Mouse (Mus musculus): ENCODE measurements around the gene Fzd2.
"Not testable (repeated sequence)": the region's sequence is repeated elsewhere in the genome, so short reads cannot be mapped to it uniquely, and the experiment has no call there.

The Fzd2 gene

DNA sequence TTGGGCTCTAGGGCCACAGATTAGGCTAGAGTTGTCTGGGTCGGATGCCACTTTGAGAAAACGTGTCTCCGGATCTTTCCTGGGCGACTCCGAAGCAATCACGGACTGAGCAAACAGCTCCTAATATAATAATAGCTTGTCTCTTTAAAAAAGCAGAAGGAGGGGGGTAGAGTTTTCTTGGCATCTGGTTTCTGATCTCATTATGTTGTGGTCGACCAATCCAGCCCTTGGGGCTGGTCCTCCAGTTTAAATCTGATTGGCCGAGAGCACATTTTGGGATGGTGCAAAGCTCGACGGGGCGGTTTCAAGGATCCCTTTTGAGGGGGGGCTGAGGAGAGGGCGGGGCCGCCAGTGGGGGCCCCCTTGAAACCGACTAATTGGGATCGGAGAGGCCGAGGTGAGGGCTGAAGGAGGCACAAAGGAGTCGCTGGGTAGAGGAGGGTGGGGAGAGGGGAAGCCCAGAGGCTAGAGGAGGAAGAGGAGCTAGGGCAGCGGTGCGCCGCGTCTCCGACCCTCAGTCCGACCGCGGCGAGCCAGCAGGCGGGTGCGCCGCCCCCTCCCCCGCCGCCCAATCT lies at the start of gene Fzd2:
TSS of gene Fzd2 (plus strand) at position 387 of the 575 bp plus-strand sequence.
- in situ Hi-C loops (cut with MboI; ENCODE audit: unreplicated experiment in 2 of 2): no loop called here

DNA sequence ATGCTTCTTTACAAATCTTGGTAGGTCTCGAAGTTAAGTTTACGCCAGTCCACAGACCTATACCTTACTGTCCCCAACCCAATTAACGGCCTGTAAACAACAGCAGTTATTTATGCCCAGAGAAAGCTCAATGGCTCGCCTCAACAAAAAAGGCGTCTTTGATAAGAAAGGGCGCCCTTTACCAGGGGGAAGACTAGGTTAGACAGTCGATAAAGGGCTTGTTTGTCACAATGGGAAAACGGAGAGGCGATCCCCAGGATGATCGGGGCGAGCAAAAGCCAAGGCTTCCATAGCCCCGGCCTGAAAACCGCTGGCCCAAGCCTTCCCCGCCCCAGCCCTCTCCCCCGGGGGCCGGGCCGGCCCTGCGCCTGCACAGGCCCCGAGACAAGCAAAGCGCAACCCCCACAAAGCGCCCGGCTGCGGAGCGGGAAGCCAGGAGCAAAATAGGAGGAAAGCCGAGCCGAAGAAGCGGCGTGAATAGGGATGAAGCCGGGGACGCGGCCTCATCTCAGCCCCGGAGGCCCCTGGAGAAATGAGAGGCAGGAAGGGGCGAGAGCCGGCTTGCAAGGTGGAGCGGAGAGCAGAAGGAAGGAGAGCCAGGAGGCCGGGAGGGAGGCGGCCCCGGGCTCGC lies 48.7 kb upstream of the Fzd2 start:
- in situ Hi-C loops (cut with MboI; ENCODE audit: unreplicated experiment in 2 of 2): loop anchor here in 1 of 2 experiments (10.0 kb wide), 1 partner anchor 261 kb away; the partner anchor contains the start of gene Atxn7l3

DNA sequence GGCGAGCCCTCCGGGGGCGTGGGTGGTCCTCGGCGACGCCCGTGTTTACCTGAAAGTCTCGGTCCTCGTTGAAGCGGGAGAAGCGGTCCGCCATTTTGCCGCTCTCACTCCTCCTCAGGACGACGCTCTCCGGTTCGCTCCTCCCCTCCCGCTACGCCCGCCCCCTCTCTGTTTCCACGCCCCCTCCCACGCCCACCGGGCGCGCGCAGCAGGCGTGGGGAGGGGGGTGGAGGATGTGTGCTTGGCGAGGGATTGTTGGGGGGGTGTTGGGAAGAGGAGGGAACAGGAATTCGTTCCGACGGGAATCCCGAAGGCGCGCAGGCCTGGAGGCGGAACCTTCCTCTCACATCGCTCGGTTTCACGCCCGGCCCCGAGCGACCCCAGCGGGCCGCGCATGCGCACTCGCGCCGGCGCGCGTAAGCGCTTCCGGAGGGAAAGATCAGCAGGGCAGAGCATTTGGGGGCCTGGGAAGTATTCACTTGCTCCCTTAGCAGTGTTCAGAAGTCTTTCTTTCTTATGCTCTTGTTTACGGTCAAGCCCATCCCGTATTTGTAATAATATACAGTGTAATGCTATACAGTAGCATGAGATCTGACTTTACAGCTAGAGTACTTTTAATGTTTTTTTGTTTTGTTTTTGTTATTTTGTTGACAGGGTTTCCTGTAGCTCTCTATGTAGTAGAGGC lies 48.0 kb upstream of the Fzd2 start, which contains the start of gene Gpatch8:
TSS of gene Gpatch8 (minus strand) at position 362 of the 685 bp plus-strand sequence.
- in situ Hi-C loops (cut with MboI; ENCODE audit: unreplicated experiment in 2 of 2): loop anchor here in 1 of 2 experiments (10.0 kb wide), 1 partner anchor 261 kb away; the partner anchor contains the start of gene Atxn7l3

DNA sequence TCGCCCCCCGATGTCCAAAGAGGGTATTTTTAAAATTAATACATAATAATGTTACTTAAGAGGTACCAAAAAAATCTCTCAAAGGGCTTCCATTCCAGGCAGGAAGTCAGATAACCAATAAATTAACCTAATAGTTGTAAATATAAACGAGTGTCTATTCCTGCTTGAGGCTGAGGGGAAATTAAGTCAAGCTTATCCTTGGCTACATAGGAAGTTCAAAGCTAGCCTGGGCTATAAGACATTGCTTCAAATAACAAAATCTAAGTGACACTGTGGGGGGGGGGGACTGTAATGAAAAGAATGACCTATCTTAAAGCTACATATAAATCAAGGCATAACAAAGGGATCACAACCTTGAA lies 47.5 kb upstream of the Fzd2 start:
- in situ Hi-C loops (cut with MboI; ENCODE audit: unreplicated experiment in 2 of 2): loop anchor here in 1 of 2 experiments (10.0 kb wide), 1 partner anchor 262 kb away; the partner anchor contains the start of gene Atxn7l3

GRCm38 (mm10) chr11:102557386-102557785 lies 46.8 kb upstream of the Fzd2 start:
- in situ Hi-C loops (cut with MboI; ENCODE audit: unreplicated experiment in 2 of 2): loop anchor here in 1 of 2 experiments (10.0 kb wide), 1 partner anchor 263 kb away; the partner anchor contains the start of gene Atxn7l3

DNA sequence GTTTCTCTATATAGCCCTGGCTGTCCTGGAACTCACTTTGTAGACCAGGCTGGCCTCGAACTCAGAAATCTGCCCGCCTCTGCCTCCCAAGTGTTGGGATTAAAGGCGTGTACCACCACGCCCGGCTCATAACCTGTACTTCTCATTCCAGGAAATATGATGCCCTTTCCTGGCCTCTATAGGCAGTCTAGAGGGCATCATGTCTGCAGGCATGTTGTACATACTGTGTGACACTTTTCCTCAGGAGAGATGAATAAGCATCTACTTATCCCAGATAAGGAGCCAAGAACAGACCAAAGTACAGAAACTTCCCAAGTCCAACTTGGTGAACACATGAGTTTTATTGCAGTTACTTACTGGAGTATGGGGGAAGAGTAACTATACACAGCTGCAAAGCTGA lies 45.5 kb upstream of the Fzd2 start:
- in situ Hi-C loops (cut with MboI; ENCODE audit: unreplicated experiment in 2 of 2): loop anchor here in 1 of 2 experiments (10.0 kb wide), 1 partner anchor 264 kb away; the partner anchor contains the start of gene Atxn7l3

DNA sequence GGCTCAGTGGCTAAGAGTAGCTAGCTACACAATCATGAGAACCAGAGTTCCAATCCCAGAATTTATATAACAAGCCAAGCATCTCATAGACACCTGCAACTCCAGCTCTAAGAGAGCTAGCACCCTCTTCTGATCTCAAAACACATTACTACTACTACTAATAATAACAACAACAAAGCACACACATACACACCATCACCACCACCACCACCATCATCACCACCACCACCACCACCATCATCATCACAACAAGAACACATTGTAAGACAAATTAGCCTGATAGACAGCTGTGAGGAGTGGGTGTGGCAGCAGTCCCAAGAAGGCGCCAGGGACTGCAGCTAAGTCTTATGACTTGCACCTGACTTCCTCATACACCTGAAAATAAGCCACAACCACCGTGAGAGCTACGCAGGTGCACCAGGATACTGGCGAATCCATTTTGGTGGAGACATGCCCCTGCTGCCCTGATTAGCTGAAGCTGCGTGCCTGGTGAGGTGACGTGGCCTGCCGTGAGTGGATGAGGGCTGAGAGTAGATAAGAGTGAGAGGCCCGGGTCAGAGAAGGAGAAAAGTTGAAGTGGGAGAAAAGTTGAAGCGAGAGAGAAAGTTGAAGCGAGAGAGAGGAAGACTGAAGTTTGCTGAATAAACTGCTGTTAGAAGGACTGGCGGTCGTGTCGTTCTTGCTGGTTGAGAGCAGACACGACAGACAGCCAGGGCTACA lies 39.1 kb upstream of the Fzd2 start:
- in situ Hi-C loops (cut with MboI; ENCODE audit: unreplicated experiment in 2 of 2): not testable (repeated sequence)

GRCm38 (mm10) chr11:102565741-102566140 lies 38.5 kb upstream of the Fzd2 start:
- in situ Hi-C loops (cut with MboI; ENCODE audit: unreplicated experiment in 2 of 2): no loop called here

DNA sequence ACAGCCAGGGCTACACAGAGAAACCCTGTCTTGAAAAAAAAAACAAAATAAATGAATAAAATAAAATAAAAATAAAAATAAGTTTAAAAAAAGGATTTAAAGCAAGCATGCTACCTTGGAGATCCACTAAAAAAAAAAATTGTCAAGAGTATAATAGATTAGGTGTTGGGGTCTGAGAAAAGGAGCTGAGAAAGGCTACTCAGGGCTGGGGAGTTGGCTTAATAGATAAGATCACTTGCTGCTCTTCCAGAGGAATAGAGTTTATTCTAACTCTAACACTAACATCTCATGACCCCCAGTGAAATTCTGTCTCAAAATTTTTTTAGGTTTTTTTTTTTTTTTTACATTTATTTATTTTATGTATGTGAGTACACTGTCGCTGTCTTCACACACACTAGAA lies 37.9 kb upstream of the Fzd2 start:
- in situ Hi-C loops (cut with MboI; ENCODE audit: unreplicated experiment in 2 of 2): no loop called here

GRCm38 (mm10) chr11:102567157-102567556 lies 37.0 kb upstream of the Fzd2 start:
- in situ Hi-C loops (cut with MboI; ENCODE audit: unreplicated experiment in 2 of 2): no loop called here

- in situ Hi-C loops (cut with MboI; ENCODE audit: unreplicated experiment in 2 of 2): no loop called here
These were observed 36.5 kb upstream of the Fzd2 start for GRCm38 (mm10) chr11:102567723-102568122.

DNA sequence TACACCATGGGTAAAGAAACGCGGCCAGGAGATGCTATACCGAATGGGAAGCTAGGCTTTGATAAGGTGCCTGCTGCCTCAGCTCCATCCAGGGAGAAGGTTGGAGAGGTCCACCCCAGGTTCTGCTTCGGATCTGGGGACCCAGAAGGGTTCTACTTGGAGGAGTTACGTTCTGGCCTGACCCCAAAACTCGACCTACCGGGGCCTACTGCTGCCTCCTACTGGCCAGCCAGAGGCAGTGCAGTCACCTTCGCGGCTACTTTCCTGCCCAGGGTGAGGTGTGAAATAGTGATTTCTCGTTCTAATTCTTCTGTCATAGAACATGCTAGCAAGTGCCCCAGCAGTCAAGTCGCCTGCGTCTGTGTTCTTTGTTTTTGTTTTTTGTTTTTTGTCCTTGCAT lies 36.0 kb upstream of the Fzd2 start:
- in situ Hi-C loops (cut with MboI; ENCODE audit: unreplicated experiment in 2 of 2): no loop called here

GRCm38 (mm10) chr11:102568756-102569377 lies 35.3 kb upstream of the Fzd2 start:
- in situ Hi-C loops (cut with MboI; ENCODE audit: unreplicated experiment in 2 of 2): no loop called here

DNA sequence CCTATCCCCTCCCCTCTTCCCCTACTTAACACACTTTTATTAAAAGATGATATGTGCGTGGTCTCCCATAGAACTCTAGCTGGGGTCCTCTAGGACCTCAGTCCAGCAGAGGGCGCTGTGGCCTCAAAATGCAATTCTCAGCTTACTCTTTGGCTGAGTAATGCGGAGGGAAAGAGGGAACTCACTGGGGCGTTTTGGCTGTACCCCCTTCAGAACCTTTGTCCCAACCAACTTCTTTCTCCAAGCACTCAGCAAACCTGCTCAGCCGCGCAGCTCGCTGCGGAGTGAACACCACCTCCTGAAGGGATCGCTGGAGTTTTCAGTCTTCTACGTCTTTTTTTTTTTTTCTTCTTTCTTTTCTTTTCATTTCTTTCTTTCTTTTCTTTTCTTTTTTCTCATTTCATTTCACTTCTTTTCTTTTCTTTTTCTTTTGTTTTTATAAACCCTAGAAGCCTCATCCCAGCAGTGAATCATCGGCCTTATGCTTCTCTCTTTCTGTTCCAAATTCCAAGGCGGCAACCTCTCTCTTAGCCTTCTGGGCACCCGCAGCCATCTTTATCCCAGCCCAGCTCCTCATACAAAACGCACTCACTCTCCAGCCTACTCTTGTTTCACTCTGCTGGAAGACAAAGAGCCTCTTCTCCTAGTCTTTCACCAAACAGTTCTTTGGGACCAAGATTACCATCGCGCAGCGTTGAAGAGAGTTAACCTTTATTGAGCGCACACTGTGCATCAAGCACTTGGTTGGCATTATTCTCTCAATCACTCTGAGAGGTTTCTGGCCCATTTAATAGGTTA lies 31.1 kb upstream of the Fzd2 start:
- in situ Hi-C loops (cut with MboI; ENCODE audit: unreplicated experiment in 2 of 2): no loop called here

DNA sequence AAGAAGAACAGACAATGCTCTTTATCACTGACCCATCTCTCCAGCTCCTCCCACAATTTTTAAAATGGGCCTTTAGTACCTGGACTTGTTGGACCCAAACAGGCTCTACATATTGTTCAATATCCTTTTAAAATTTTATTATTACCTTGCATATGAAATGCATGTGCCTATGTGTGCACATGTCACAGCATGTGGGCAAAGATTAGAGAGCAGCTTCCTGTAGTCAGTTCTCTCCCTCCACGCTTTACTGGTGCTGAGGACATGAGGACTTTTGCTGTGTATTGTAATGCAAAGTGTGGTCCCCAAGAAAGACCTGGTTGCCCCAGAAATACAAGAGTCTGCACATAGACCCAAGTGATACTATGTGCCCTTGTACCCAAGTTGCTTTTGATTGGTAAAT lies 29.2 kb upstream of the Fzd2 start:
- in situ Hi-C loops (cut with MboI; ENCODE audit: unreplicated experiment in 2 of 2): loop anchor here in 1 of 2 experiments (5.0 kb wide), 2 partner anchors 77 to 88 kb away; no protein-coding TSS in a partner anchor

DNA sequence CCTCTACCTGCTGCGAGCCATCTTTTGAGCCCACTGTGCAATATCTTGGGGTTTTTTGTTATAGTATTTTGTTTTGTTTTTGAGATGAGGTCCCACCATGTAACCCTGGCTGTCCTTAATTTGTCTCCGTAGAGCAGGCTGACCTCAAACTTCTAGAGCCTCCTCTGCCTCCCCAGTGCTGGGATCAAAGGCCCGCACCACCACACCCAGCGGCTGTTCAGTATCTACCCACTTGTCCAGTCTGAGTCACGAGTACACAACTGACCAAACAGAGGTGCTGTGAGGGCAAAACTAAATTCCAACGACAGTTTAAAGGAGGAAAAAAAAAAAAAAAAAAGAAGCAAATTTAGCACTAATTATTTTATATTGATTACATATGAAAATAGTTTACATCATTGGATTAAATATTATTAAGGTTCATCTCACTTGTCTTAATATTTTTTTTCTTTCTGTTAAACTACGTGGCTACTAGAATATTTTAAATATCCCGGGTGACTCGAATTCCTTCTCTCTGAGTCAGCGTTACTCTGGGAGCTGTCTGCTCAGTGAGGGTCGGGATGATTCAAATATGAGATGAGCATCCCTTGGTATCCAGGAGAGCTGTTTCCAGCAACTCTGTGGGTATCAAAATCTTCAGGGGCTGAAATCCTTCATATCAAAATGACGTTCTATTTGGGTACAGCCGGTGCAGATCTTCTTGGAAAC lies 28.0 kb upstream of the Fzd2 start:
- in situ Hi-C loops (cut with MboI; ENCODE audit: unreplicated experiment in 2 of 2): loop anchor here in 1 of 2 experiments (5.0 kb wide), 2 partner anchors 76 to 89 kb away; no protein-coding TSS in a partner anchor

DNA sequence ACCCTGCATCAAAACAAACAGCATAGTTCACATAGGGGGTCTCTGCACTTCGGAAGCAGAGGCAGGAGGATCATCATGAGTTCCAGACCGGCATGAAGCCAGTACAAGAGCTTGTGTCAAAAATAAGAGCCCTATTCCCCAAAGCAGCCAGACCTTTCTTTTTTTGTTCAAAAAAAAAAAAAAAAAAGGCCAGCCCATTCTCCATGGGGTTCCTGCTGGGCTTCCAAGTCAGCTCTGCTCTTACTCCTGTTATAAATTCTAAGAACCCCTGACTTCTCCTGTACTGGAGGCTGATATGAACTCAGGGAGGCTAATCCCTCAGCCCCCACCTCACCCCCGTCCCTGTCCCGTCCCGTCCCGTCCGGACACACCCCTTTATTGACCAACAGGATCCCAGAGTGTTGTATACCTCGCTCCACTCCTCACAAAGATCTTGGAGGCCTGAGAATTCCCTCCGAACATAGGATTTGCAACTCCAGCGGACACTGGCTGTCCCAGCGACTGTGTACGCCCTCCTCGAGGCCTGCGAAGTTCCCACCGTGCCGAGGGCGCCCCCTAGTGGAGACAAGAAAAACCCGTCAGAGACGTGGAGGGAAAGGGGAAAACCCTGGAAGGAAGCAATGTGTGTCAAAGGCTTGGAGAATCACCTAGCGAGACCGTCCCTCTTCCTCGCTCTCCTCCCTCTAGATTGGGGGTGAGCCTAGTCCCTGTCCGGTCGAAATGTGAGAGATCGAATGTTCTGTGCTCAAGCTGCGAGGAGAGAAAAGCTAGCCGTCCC lies 25.7 kb upstream of the Fzd2 start:
- in situ Hi-C loops (cut with MboI; ENCODE audit: unreplicated experiment in 2 of 2): loop anchor here in 1 of 2 experiments (5.0 kb wide), 2 partner anchors 74 to 91 kb away; no protein-coding TSS in a partner anchor

All from v-Abl transformed pro-B cells (cell line).